Mouse (Mus musculus): ENCODE data around the gene Pax7. TPM values are rescaled to one million over a fixed set of nuclear protein-coding genes. Genes with fewer than 3 reads are reported as not detected.

The Pax7 gene
- total and polyA plus RNA-seq, 3 experiments = not detected

GRCm38 (mm10) chr4:139796115-139796514, 37.2 kb downstream of the Pax7 start:
- TF ChIP-seq GABPA (IDR thresholded peaks at IDR 0.05; ENCODE audit: insufficient replicate concordance, low read depth, low read length) (no peak), USF1 (IDR thresholded peaks at IDR 0.05; ENCODE audit: low read depth, low read length) (no peak), ZMIZ1 (IDR thresholded peaks at IDR 0.05; ENCODE audit: low read depth, low read length) (no peak), CTCF (conservative IDR thresholded peaks at IDR 0.05 in 1 of 2, IDR thresholded peaks at IDR 0.05 in 1 of 2; ENCODE audit: low read depth in 2 of 2, low read length in 2 of 2) (no peak), POLR2A (IDR thresholded peaks at IDR 0.05; ENCODE audit: low read depth, low read length) (no peak), RCOR1 (conservative IDR thresholded peaks at IDR 0.05; ENCODE audit: low read depth, low read length) (no peak), ZNF384 (IDR thresholded peaks at IDR 0.05; ENCODE audit: low read depth, low read length) (no peak), MYC (IDR thresholded peaks at IDR 0.05; ENCODE audit: low read depth, low read length) (no peak), SMC3 (IDR thresholded peaks at IDR 0.05; ENCODE audit: low read depth, low read length) (no peak), TCF12 (IDR thresholded peaks at IDR 0.05; ENCODE audit: low read depth, low read length) (no peak), IRF4 (IDR thresholded peaks at IDR 0.05; ENCODE audit: low read depth, low read length) (no peak), ETS1 (conservative IDR thresholded peaks at IDR 0.05; ENCODE audit: low read depth, low read length) (no peak), KAT2A (IDR thresholded peaks at IDR 0.05; ENCODE audit: insufficient replicate concordance, low read length) (no peak)
- no peak overlapping the region for H3K9ac ChIP-seq (ENCODE audit: insufficient read depth, low read depth)
- no peaks in the 10 kb centered on the region for H3K79me2 ChIP-seq (replicated peaks; ENCODE audit: control insufficient read depth, extremely low read depth, insufficient read depth, poor library complexity, severe bottlenecking)
- no peak overlapping the region for H3K27ac ChIP-seq (ENCODE audit: insufficient read depth, low read depth)
- peaks cover 68% of the 10 kb centered on the region for H3K27me3 ChIP-seq (replicated peaks)
- no peak overlapping the region for H3K4me2 ChIP-seq (ENCODE audit: insufficient read depth, low read depth, poor library complexity, severe bottlenecking)
- DNase-seq (ENCODE audit: extremely low read depth) = no peak
- H3K9me3 ChIP-seq (replicated peaks; ENCODE audit: low read length) = no peaks in the 10 kb centered on the region
- no peaks in the 10 kb centered on the region for H3K36me3 ChIP-seq (replicated peaks in 1 of 2; ENCODE audit: control insufficient read depth in 1 of 2, insufficient read depth in 1 of 2, low read length in 1 of 2)
- dilution Hi-C loops (cut with MboI; ENCODE audit: extremely low pct_ligation_motif_present, extremely low pct_unique_long_range_greater_than_20kb, low sequenced_read_pairs) (no loop called here), in situ Hi-C loops (cut with MboI; ENCODE audit: low pct_ligation_motif_present, low pct_unique_long_range_greater_than_20kb, low sequenced_read_pairs) (no loop called here)
- no peaks in the 10 kb centered on the region for H3K4me1 ChIP-seq (ENCODE audit: control insufficient read depth in 1 of 2, insufficient read depth in 2 of 2)
- no peak overlapping the region for H3K4me3 ChIP-seq (replicated peaks in 1 of 3; ENCODE audit: low read depth in 2 of 3, low read length in 2 of 3, poor library complexity in 1 of 3)

GRCm38 (mm10) chr4:139791168-139791567, 42.2 kb downstream of the Pax7 start:
- no peaks in the 10 kb centered on the region for H3K36me3 ChIP-seq (replicated peaks in 1 of 2; ENCODE audit: control insufficient read depth in 1 of 2, insufficient read depth in 1 of 2, low read length in 1 of 2)
- peaks cover 49% of the 10 kb centered on the region for H3K27me3 ChIP-seq (replicated peaks)
- no peak overlapping the region for H3K4me3 ChIP-seq (replicated peaks in 1 of 3; ENCODE audit: low read depth in 2 of 3, low read length in 2 of 3, poor library complexity in 1 of 3)
- TF ChIP-seq ZNF384 (IDR thresholded peaks at IDR 0.05; ENCODE audit: low read depth, low read length) (no peak), RCOR1 (conservative IDR thresholded peaks at IDR 0.05; ENCODE audit: low read depth, low read length) (no peak), NRF1 (IDR thresholded peaks at IDR 0.05; ENCODE audit: low read depth, low read length) (no peak), MAZ (IDR thresholded peaks at IDR 0.05; ENCODE audit: low read depth, low read length) (no peak), SIN3A (IDR thresholded peaks at IDR 0.05; ENCODE audit: low read length) (no peak), JUND (conservative IDR thresholded peaks at IDR 0.05; ENCODE audit: low read depth, low read length) (no peak), ZMIZ1 (IDR thresholded peaks at IDR 0.05; ENCODE audit: low read depth, low read length) (no peak), UBTF (IDR thresholded peaks at IDR 0.05; ENCODE audit: low read depth, low read length) (no peak)
- H3K9me3 ChIP-seq (replicated peaks; ENCODE audit: low read length) = peaks cover 9% of the 10 kb centered on the region
- H3K9ac ChIP-seq (ENCODE audit: insufficient read depth, low read depth) = no peak overlapping the region
- H3K79me2 ChIP-seq (replicated peaks; ENCODE audit: control insufficient read depth, extremely low read depth, insufficient read depth, poor library complexity, severe bottlenecking) = no peaks in the 10 kb centered on the region
- dilution Hi-C loops (cut with MboI; ENCODE audit: extremely low pct_ligation_motif_present, extremely low pct_unique_long_range_greater_than_20kb, low sequenced_read_pairs) = no loop called here
- no peaks in the 10 kb centered on the region for H3K4me1 ChIP-seq (ENCODE audit: control insufficient read depth in 1 of 2, insufficient read depth in 2 of 2)
- DNase-seq (ENCODE audit: extremely low read depth) = no peak
- no peak overlapping the region for H3K27ac ChIP-seq (ENCODE audit: insufficient read depth, low read depth)
- in situ Hi-C loops (cut with MboI; ENCODE audit: low pct_ligation_motif_present, low pct_unique_long_range_greater_than_20kb, low sequenced_read_pairs) = no loop called here
- H3K4me2 ChIP-seq (ENCODE audit: insufficient read depth, low read depth, poor library complexity, severe bottlenecking) = no peak overlapping the region

Data from CH12.LX (cell line).